Comparison of ENCODE assay signal across 8 mouse cellular contexts in genomic region chr1:130731741-130732337, GRCm38 (mm10). TPM values are rescaled to one million over a fixed set of nuclear protein-coding genes. Genes with fewer than 3 reads are reported as not detected.
DNase-seq lines count a peak whose midpoint lies in the region; ATAC-seq lines count a peak whose summit lies in the region.

Gene AA986860 (plus strand): TSS chr1:130731976.

- peak; percentile 55 for ATAC-seq in megakaryocyte progenitor cell, adult 5-6 weeks (replicated peaks; ENCODE audit: poor library complexity)

- DNase-seq in thymus, postnatal 0 days (ENCODE audit: low spot score): peak; percentile 14
- DNase-seq in thymus, adult 18-20 months: no peak
- peak; percentile 84 for DNase-seq in fat pad, adult 2 months (ENCODE audit: extremely low read depth, low read depth, low spot score)
- peak; percentile 64 to 88 for DNase-seq in kidney, postnatal 25 days
- no peak for DNase-seq in layer of hippocampus, postnatal 10 days (ENCODE audit: low spot score in 2 of 2)
- no peak for DNase-seq in left cerebral cortex, postnatal 10 days (ENCODE audit: extremely low spot score in 1 of 2, low spot score in 2 of 2)
- no peak for DNase-seq in right cerebral cortex, postnatal 14 days

- intact Hi-C loops in left cerebral cortex, postnatal 10 days (cut with DNase I): no loop called here

RNA-seq across cellular contexts. Expression of gene AA986860, which starts in this region (rescaled TPM):
- 0.75 and 1.1 TPM in 2 replicates for polyA plus RNA-seq in thymus, postnatal 0 days (2015; fragmentation: Nextera tagmentation; extraction: Ambion mirVana)
- 0.10 TPM in 1 of 2 replicates, not detected in the other for total RNA-seq in megakaryocyte progenitor cell, adult 5-6 weeks (2015)
- total RNA-seq in megakaryocyte progenitor cell, adult 5-6 weeks (2017): 0.10 TPM in 1 of 2 replicates, not detected in the other
- under 1 TPM; 0.91 to 0.98 TPM for total RNA-seq in layer of hippocampus, postnatal 10 days (2021)
- 1 to 10 TPM in 1 of 2 experiments, under 1 TPM in 1; 0.92 to 1.0 TPM for total RNA-seq in left cerebral cortex, postnatal 10 days (2021)

Comparison
In these comparisons a context has a peak if more than half of its experiments do, and no peak if none do; other contexts are left out.
1. DNase-seq: peak in thymus, postnatal 0 days (single experiment), fat pad, adult 2 months (single experiment) and kidney, postnatal 25 days (2 of 2); none in thymus, adult 18-20 months (0 of 2), layer of hippocampus, postnatal 10 days (0 of 2), left cerebral cortex, postnatal 10 days (0 of 2) and right cerebral cortex, postnatal 14 days (single experiment).
2. Peak in ATAC-seq in megakaryocyte progenitor cell, adult 5-6 weeks; RNA of the gene not detected or under 1 TPM.